Mouse (Mus musculus): Measurements from ENCODE around the gene Med25. TPM values are rescaled to one million over a fixed set of nuclear protein-coding genes. Genes with fewer than 3 reads are reported as not detected.

The Med25 gene
- polyA plus RNA-seq, 1 experiment from 2014 or later: 80.0 TPM

GRCm38 (mm10) chr7:44849416-44850111 lies 42.9 kb downstream of the Med25 start:
- Histone ChIP-seq H3K9ac (ENCODE audit: low read depth, low read length) (peak overlapping the region; percentile 80), H3K4me3 (ENCODE audit: low read length) (peak overlapping the region; percentile 70), H3K4me2 (replicated peaks; ENCODE audit: low read depth, low read length) (peak overlapping the region; percentile 53), H3K9me3 (ENCODE audit: control insufficient read depth, low read length) (no peaks in the 10 kb centered on the region), H3K27ac (ENCODE audit: low read depth, low read length) (peak overlapping the region; percentile 97), H3K27me3 (ENCODE audit: control insufficient read depth, insufficient read depth, low read length) (no peaks in the 10 kb centered on the region), H3K4me1 (ENCODE audit: control insufficient read depth, insufficient read depth, low read length) (peaks cover 17% of the 10 kb centered on the region), H3K36me3 (ENCODE audit: control insufficient read depth, insufficient read depth, low read length) (peaks cover 39% of the 10 kb centered on the region)
- ATAC-seq (ENCODE audit: low FRiP score, low TSS enrichment): peak; percentile 68
- under 1% methylated on average over 41 of the region's 41 CpGs for WGBS

DNA sequence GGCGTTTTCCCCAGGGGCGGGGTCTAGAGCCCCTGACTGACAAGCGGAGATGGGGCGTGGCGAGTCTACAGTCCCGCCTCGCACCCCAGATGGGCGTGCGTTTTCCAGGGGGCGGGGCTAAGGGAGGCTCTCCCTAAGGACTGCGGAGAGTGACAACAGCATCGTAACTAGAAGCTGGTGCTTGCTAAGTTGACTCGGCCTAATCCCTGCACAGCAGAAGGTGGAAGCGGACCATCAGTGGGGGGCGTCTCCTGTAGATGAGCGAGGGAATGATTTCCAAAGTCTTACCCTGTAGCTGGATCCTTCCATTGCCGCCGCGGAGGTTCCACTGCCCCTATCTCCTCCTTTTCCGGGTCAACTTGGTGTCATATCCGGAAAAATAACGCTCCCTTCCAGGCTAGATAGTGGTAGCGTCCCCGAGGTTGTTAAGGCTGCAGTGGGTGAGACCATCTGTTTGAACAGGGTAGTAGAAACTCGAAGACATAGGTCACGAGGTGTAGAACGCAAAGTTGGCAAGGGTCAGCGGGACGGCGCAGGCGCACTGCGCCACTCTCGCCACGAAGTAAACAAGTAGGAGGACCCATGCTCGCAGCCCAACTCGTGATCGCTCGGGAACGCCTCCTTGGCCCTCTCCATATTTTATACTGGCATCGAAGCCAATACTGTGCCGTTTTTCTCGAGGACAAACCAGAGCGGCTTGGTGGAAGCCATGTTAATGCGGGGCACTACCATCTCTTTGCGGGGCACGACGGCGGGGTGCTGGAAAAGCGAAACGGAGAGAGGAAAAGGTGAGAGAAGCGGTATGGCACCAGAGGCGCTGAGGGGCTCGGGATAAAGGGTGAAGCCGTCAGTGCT lies 43.7 kb downstream of the Med25 start, which contains the start of the genes Akt1s1 and Tbc1d17:
TSS of gene Akt1s1 (plus strand) at position 431 of the 855 bp plus-strand sequence.
TSS of gene Tbc1d17 (minus strand) at position 519 of the 855 bp plus-strand sequence.
- Histone ChIP-seq H3K27me3 (ENCODE audit: control insufficient read depth, insufficient read depth, low read length) (no peaks in the 10 kb centered on the region), H3K4me1 (ENCODE audit: control insufficient read depth, insufficient read depth, low read length) (peaks cover 13% of the 10 kb centered on the region), H3K9me3 (ENCODE audit: control insufficient read depth, low read length) (no peaks in the 10 kb centered on the region), H3K4me3 (ENCODE audit: low read length) (peak within 1 kb of the TSS; percentile 70), H3K27ac (ENCODE audit: low read depth, low read length) (peak within 1 kb of the TSS; percentile 97), H3K9ac (ENCODE audit: low read depth, low read length) (peak within 1 kb of the TSS; percentile 80), H3K4me2 (replicated peaks; ENCODE audit: low read depth, low read length) (peak within 1 kb of the TSS; percentile 67), H3K36me3 (ENCODE audit: control insufficient read depth, insufficient read depth, low read length) (peaks cover 47% of the 10 kb centered on the region)
- peak; percentile 84 for ATAC-seq (ENCODE audit: low FRiP score, low TSS enrichment)
- under 1% methylated on average over 54 of the region's 54 CpGs for WGBS

GRCm38 (mm10) chr7:44847772-44848171 lies 44.7 kb downstream of the Med25 start:
- Histone ChIP-seq H3K4me3 (ENCODE audit: low read length) (peak overlapping the region; percentile 70), H3K4me1 (ENCODE audit: control insufficient read depth, insufficient read depth, low read length) (peaks cover 10% of the 10 kb centered on the region), H3K27ac (ENCODE audit: low read depth, low read length) (no peak overlapping the region), H3K36me3 (ENCODE audit: control insufficient read depth, insufficient read depth, low read length) (peaks cover 50% of the 10 kb centered on the region), H3K9me3 (ENCODE audit: control insufficient read depth, low read length) (no peaks in the 10 kb centered on the region), H3K9ac (ENCODE audit: low read depth, low read length) (peak overlapping the region; percentile 80; the same call in 1 of the 2 replicates), H3K4me2 (replicated peaks; ENCODE audit: low read depth, low read length) (peak overlapping the region; percentile 67), H3K27me3 (ENCODE audit: control insufficient read depth, insufficient read depth, low read length) (no peaks in the 10 kb centered on the region)
- ATAC-seq (ENCODE audit: low FRiP score, low TSS enrichment): no peak
- WGBS: 70% methylated on average over 5 of the region's 5 CpGs

- no peak for ATAC-seq (ENCODE audit: low FRiP score, low TSS enrichment)
- Histone ChIP-seq H3K4me2 (replicated peaks; ENCODE audit: low read depth, low read length) (no peak overlapping the region), H3K36me3 (ENCODE audit: control insufficient read depth, insufficient read depth, low read length) (peaks cover 53% of the 10 kb centered on the region), H3K4me3 (ENCODE audit: low read length) (no peak overlapping the region), H3K27ac (ENCODE audit: low read depth, low read length) (no peak overlapping the region), H3K4me1 (ENCODE audit: control insufficient read depth, insufficient read depth, low read length) (peaks cover 10% of the 10 kb centered on the region), H3K9ac (ENCODE audit: low read depth, low read length) (no peak overlapping the region), H3K9me3 (ENCODE audit: control insufficient read depth, low read length) (no peaks in the 10 kb centered on the region), H3K27me3 (ENCODE audit: control insufficient read depth, insufficient read depth, low read length) (no peaks in the 10 kb centered on the region)
- WGBS: 89% methylated on average over 7 of the region's 7 CpGs
Observed at GRCm38 (mm10) chr7:44846804-44847203, 45.7 kb downstream of the Med25 start.

- Histone ChIP-seq H3K36me3 (ENCODE audit: control insufficient read depth, insufficient read depth, low read length) (peaks cover 58% of the 10 kb centered on the region), H3K4me2 (replicated peaks; ENCODE audit: low read depth, low read length) (no peak overlapping the region), H3K9ac (ENCODE audit: low read depth, low read length) (no peak overlapping the region), H3K27me3 (ENCODE audit: control insufficient read depth, insufficient read depth, low read length) (0 out of 2 replicates have a peak, but pooled peaks cover 4% of the 10 kb centered on the region), H3K4me1 (ENCODE audit: control insufficient read depth, insufficient read depth, low read length) (peaks cover 4% of the 10 kb centered on the region; the same call in 1 of the 2 replicates), H3K27ac (ENCODE audit: low read depth, low read length) (no peak overlapping the region), H3K9me3 (ENCODE audit: control insufficient read depth, low read length) (no peaks in the 10 kb centered on the region), H3K4me3 (ENCODE audit: low read length) (no peak overlapping the region)
- WGBS: 93% methylated on average over 10 of the region's 10 CpGs
- ATAC-seq (ENCODE audit: low FRiP score, low TSS enrichment): no peak
Observed at GRCm38 (mm10) chr7:44845006-44845405, 47.5 kb downstream of the Med25 start.

- peaks cover 10% of the 10 kb centered on the region; the same call in 1 of the 2 replicates for H3K4me1 ChIP-seq (ENCODE audit: control insufficient read depth, insufficient read depth, low read length)
- H3K27ac ChIP-seq (ENCODE audit: low read depth, low read length): no peak overlapping the region
- no peaks in the 10 kb centered on the region for H3K9me3 ChIP-seq (ENCODE audit: control insufficient read depth, low read length)
- H3K27me3 ChIP-seq (ENCODE audit: control insufficient read depth, insufficient read depth, low read length): 0 out of 2 replicates have a peak, but pooled peaks cover 4% of the 10 kb centered on the region
- ATAC-seq (ENCODE audit: low FRiP score, low TSS enrichment): no peak
- H3K36me3 ChIP-seq (ENCODE audit: control insufficient read depth, insufficient read depth, low read length): peaks cover 58% of the 10 kb centered on the region
- no peak overlapping the region for H3K9ac ChIP-seq (ENCODE audit: low read depth, low read length)
- no peak overlapping the region for H3K4me3 ChIP-seq (ENCODE audit: low read length)
- H3K4me2 ChIP-seq (replicated peaks; ENCODE audit: low read depth, low read length): no peak overlapping the region
- WGBS: 94% methylated on average over 8 of the region's 8 CpGs
Observed at GRCm38 (mm10) chr7:44841825-44842463, 50.6 kb downstream of the Med25 start.

DNA sequence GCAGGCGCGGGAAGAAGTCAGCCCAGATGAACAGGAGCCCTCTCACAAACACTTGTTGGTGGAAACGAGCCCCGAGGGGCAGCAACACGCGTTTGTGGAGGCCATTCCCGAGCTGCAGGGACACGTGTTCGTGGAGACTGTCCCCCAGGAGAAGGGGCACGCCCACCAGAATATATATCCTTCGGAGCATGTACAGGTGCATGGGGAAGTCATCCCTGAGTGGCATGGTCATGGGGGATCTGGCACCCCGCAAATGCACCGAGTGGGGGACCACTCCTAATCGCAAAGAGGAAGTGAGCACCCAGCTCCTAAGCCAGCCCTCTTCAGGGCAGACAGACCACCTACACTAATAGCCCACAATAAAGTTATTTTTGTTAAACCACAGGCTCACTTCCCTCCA lies 52.1 kb downstream of the Med25 start:
- 58% methylated on average over 14 of the region's 14 CpGs for WGBS
- peak overlapping the region; percentile 50; the same call in 1 of the 2 replicates for H3K4me2 ChIP-seq (replicated peaks; ENCODE audit: low read depth, low read length)

DNA sequence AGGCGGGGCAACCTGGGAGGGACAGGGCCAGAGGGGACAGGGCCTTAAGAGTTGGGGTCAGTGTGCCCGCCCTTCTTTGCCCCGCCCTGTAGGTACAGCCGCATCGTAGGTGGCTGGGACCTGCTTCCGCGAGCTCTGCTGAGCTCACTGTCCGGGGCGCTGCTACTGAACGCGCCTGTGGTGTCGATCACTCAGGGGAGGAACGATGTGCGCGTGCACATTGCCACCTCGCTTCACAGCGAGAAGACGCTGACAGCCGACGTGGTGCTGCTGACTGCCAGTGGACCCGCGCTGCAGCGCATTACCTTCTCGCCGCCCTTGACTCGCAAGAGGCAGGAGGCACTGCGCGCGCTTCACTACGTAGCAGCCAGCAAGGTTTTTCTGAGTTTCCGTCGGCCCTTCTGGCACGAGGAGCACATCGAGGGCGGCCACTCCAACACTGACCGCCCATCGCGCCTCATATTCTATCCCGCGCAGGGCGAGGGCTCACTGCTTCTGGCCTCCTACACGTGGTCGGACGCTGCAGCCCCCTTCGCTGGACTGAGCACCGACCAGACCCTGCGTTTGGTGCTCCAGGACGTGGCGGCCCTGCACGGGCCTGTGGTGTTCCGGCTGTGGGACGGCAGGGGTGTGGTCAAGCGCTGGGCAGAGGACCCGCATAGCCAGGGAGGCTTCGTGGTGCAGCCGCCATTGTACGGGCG lies 52.9 kb downstream of the Med25 start:
- peak overlapping the region; percentile 50 for H3K4me2 ChIP-seq (replicated peaks; ENCODE audit: low read depth, low read length)
- peaks cover 36% of the 10 kb centered on the region for H3K36me3 ChIP-seq (ENCODE audit: control insufficient read depth, insufficient read depth, low read length)
- peaks cover 16% of the 10 kb centered on the region; the same call in 1 of the 2 replicates for H3K4me1 ChIP-seq (ENCODE audit: control insufficient read depth, insufficient read depth, low read length)
- peak overlapping the region; percentile 26 for H3K4me3 ChIP-seq (ENCODE audit: low read length)
- peak; percentile 62 for ATAC-seq (ENCODE audit: low FRiP score, low TSS enrichment)
- WGBS: 2% methylated on average over 58 of the region's 58 CpGs
- no peak overlapping the region for H3K27ac ChIP-seq (ENCODE audit: low read depth, low read length)
- peak overlapping the region; percentile 46; the same call in 1 of the 2 replicates for H3K9ac ChIP-seq (ENCODE audit: low read depth, low read length)
- 0 out of 2 replicates have a peak, but pooled peaks cover 4% of the 10 kb centered on the region for H3K27me3 ChIP-seq (ENCODE audit: control insufficient read depth, insufficient read depth, low read length)
- H3K9me3 ChIP-seq (ENCODE audit: control insufficient read depth, low read length): no peaks in the 10 kb centered on the region

More for the DNA sequence above, 52.1 kb downstream of the Med25 start:
- H3K9ac ChIP-seq (ENCODE audit: low read depth, low read length): no peak overlapping the region
- ATAC-seq (ENCODE audit: low FRiP score, low TSS enrichment): no peak
- peaks cover 16% of the 10 kb centered on the region; the same call in 1 of the 2 replicates for H3K4me1 ChIP-seq (ENCODE audit: control insufficient read depth, insufficient read depth, low read length)
- H3K27ac ChIP-seq (ENCODE audit: low read depth, low read length): no peak overlapping the region
- H3K36me3 ChIP-seq (ENCODE audit: control insufficient read depth, insufficient read depth, low read length): peaks cover 44% of the 10 kb centered on the region
- H3K27me3 ChIP-seq (ENCODE audit: control insufficient read depth, insufficient read depth, low read length): 0 out of 2 replicates have a peak, but pooled peaks cover 4% of the 10 kb centered on the region
- no peaks in the 10 kb centered on the region for H3K9me3 ChIP-seq (ENCODE audit: control insufficient read depth, low read length)
- no peak overlapping the region for H3K4me3 ChIP-seq (ENCODE audit: low read length)

Measured in kidney, embryonic 14.5 days (tissue).